Mouse (Mus musculus): ENCODE results near the gene Serpine1. TPM values are rescaled to one million over a fixed set of nuclear protein-coding genes. Genes with fewer than 3 reads are reported as not detected.

The Serpine1 gene
- polyA plus RNA-seq, 1 experiment from 2014 or later: 0.23 TPM

DNA sequence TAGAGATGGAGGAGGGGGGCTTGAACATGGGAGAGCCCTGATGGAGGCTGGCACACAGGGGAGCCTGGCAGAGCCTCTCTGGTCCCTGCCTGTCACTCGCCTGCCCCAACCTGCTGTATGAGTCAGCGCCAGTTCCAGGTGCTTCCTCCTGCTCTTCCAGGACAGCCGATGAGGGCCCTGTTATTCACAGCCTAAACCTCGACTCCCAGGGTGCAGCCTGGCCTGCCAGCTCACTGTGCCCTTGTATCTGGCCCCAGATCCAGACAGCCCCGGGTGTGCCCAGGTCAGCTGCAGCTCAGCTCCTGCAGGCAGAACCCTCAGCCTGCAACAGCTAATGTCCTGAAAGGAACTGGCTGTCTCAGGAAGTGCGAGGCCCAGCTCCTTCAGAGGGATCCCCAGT lies 19.5 kb upstream of the Serpine1 start:
- no peaks in the 10 kb centered on the region for H3K27me3 ChIP-seq
- H3K27ac ChIP-seq (replicated peaks): no peak overlapping the region
- 0 out of 2 replicates have a peak, but pooled peaks cover 5% of the 10 kb centered on the region for H3K9me3 ChIP-seq
- no peak for ATAC-seq (ENCODE audit: low FRiP score, low read depth)
- no peak overlapping the region for H3K4me3 ChIP-seq
- H3K9ac ChIP-seq (replicated peaks): no peak overlapping the region; the same call in 1 of the 2 replicates
- 67% methylated on average over 6 of the region's 6 CpGs for WGBS
- H3K4me1 ChIP-seq: no peaks in the 10 kb centered on the region
- H3K4me2 ChIP-seq (replicated peaks): no peak overlapping the region
- no peaks in the 10 kb centered on the region for H3K36me3 ChIP-seq

DNA sequence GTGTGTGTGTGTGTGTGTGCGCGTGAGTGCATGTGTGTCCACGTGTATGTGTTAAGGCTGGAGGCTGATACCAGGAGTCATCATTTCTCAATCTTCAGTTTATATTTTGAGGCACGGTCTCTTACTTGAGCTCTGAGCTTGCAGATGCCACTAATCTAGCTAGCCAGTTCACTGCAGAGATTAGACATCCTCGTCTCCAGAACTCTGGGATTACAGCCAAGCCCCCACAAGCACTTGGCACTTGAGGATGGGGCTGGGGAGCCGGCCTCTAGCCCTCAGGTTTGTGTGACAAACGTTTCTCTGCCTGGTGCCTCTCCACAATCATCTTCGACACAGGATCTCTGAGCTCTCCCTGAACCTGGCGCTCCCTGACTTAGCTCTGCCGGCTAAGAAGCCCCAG lies 18.8 kb upstream of the Serpine1 start:
- no peak overlapping the region for H3K27ac ChIP-seq (replicated peaks)
- H3K36me3 ChIP-seq: no peaks in the 10 kb centered on the region
- H3K9ac ChIP-seq (replicated peaks): no peak overlapping the region
- no peak for ATAC-seq (ENCODE audit: low FRiP score, low read depth)
- H3K4me3 ChIP-seq: no peak overlapping the region
- H3K4me1 ChIP-seq: no peaks in the 10 kb centered on the region
- no peak overlapping the region for H3K4me2 ChIP-seq (replicated peaks)
- H3K9me3 ChIP-seq: 0 out of 2 replicates have a peak, but pooled peaks cover 5% of the 10 kb centered on the region
- WGBS: 76% methylated on average over 10 of the region's 10 CpGs
- H3K27me3 ChIP-seq: no peaks in the 10 kb centered on the region

DNA sequence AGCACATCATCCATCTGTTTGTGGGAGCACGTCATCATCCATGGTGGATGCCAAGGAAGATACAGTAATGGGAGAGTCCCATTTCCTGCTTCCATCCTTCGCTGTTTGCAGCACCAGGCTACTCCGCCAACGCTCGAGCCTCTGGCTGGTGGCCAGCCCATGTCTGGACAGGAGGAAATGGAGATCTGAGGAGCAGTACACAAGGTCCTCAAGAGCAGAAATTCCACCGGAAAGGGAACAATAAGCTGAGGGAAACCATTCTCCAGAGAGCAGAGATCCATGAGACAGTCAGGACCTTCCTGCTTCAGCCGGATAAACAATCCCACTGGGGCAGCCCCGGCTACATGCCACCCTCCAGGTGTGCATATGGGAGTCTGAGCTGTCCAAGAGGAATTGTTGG lies 15.3 kb upstream of the Serpine1 start:
- 91% methylated on average over 8 of the region's 8 CpGs for WGBS
- Histone ChIP-seq H3K9ac (replicated peaks) (no peak overlapping the region), H3K27ac (replicated peaks) (no peak overlapping the region), H3K9me3 (0 out of 2 replicates have a peak, but pooled peaks cover 5% of the 10 kb centered on the region), H3K27me3 (no peaks in the 10 kb centered on the region), H3K4me1 (no peaks in the 10 kb centered on the region), H3K36me3 (no peaks in the 10 kb centered on the region), H3K4me2 (replicated peaks) (no peak overlapping the region), H3K4me3 (no peak overlapping the region)
- no peak for ATAC-seq (ENCODE audit: low FRiP score, low read depth)

DNA sequence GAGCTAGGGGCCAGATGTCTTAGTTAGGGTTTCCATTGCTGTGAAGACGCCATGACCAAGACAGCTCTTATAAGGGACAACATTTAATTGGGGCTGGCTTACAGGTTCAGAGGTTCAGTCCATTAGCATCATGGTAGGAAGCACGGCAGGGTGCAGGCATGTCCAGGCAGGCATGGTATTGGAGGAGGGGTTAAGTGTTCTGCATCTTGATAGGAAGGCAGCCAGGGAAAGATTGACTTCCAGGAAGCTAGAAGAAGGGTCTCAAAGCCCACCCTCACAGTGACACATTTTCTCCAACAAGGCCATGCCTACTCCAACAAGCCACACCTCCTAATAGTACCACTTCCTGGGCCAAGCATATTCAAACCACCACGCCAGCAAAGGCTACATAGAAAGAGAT lies 13.7 kb upstream of the Serpine1 start:
- ATAC-seq (ENCODE audit: low FRiP score, low read depth): no peak
- Histone ChIP-seq H3K27me3 (no peaks in the 10 kb centered on the region), H3K4me1 (no peaks in the 10 kb centered on the region), H3K36me3 (no peaks in the 10 kb centered on the region), H3K9me3 (0 out of 2 replicates have a peak, but pooled peaks cover 5% of the 10 kb centered on the region), H3K4me2 (replicated peaks) (no peak overlapping the region), H3K4me3 (no peak overlapping the region), H3K9ac (replicated peaks) (no peak overlapping the region), H3K27ac (replicated peaks) (no peak overlapping the region)
- 83% methylated on average over 3 of the region's 3 CpGs for WGBS

DNA sequence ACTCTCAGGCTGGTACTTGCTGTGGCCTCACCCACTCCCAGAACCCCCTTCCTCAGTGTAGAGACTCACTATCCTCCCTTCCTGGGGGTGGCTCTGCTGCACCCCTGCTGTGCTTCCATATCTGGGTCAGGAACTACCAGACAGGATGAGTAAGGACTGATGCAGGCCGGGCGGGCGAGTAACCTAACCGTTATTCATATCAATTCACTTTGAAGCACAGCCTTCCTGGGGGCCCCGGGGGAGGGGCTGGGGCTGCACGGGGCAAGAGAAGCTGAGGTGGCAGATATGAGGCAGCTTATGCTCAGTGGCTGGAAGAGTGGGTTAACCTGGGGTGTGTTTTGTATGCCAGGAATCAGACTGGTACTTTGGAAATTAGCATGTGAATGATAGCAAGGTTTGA lies 13.0 kb upstream of the Serpine1 start:
- 88% methylated on average over 6 of the region's 6 CpGs for WGBS
- Histone ChIP-seq H3K27me3 (no peaks in the 10 kb centered on the region), H3K36me3 (no peaks in the 10 kb centered on the region), H3K4me3 (no peak overlapping the region), H3K4me2 (replicated peaks) (no peak overlapping the region), H3K9ac (replicated peaks) (no peak overlapping the region), H3K9me3 (0 out of 2 replicates have a peak, but pooled peaks cover 5% of the 10 kb centered on the region), H3K27ac (replicated peaks) (no peak overlapping the region), H3K4me1 (no peaks in the 10 kb centered on the region)
- ATAC-seq (ENCODE audit: low FRiP score, low read depth): no peak

DNA sequence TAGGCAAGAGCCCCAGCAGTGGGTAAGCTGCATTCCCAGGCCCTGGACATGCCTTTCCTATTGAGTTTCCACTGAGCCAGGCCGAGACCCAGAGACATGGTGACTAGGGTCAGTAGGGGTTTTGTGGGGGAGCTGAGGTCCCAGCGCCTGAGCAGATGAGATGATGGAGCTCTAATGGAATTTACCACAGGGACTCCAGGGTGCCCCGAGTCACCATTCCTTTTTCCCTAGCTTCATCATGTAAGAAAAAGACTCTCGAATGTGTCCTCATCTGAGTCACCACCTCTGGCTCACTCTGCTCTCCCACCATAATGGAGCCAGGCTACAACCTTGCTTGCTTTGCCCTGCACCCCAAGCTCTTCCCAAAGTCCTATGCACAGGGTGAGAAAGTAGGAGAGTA lies 11.0 kb upstream of the Serpine1 start:
- Histone ChIP-seq H3K9me3 (0 out of 2 replicates have a peak, but pooled peaks cover 5% of the 10 kb centered on the region), H3K9ac (replicated peaks) (no peak overlapping the region), H3K4me3 (no peak overlapping the region), H3K36me3 (no peaks in the 10 kb centered on the region), H3K4me1 (no peaks in the 10 kb centered on the region), H3K4me2 (replicated peaks) (no peak overlapping the region), H3K27me3 (no peaks in the 10 kb centered on the region), H3K27ac (replicated peaks) (no peak overlapping the region)
- ATAC-seq (ENCODE audit: low FRiP score, low read depth): no peak
- WGBS: 92% methylated on average over 4 of the region's 4 CpGs

DNA sequence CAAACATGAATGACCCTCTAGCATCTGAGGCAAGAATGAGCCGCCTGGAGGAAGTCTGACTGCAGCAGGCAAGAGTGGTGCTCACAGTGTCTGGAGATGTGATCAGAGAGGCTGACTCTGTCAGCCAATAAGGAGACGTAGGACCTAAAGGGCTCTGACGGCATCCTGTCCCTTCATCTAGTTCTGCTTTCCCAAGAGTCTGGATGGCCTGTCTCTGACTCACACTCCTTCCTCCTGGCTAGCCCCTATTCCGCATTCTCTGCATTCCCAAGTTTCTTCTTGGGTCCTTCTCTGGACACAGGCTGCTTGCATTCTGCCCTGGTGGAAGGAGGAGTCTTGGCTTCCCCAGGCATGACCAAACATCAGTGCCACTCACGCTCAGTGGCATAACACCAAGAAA lies 7.8 kb upstream of the Serpine1 start:
- no peak overlapping the region for H3K9ac ChIP-seq (replicated peaks)
- no peaks in the 10 kb centered on the region for H3K36me3 ChIP-seq
- 78% methylated on average over 5 of the region's 5 CpGs for WGBS

DNA sequence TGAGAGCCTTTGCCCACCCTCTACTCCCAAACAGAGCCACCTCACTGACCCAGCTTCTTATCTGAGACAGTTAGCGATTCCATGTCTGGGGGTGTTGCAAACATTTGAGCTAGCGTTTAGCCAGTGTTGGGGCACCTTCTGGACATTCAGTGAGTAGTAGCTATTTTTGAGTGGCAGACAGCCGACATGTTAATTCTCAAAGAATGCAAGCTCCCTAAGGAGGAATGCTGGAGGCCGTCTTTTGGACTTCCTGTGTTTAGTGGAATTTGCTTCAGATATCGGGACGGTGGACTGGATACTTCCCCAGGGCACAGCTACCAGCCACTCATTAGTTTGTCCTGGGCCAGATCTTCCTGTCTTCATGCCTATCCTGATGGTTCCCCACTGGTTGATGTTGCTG lies 6.5 kb upstream of the Serpine1 start:
- H3K9ac ChIP-seq (replicated peaks): no peak overlapping the region
- no peak overlapping the region for H3K4me2 ChIP-seq (replicated peaks)
- no peaks in the 10 kb centered on the region for H3K27me3 ChIP-seq
- H3K27ac ChIP-seq (replicated peaks): no peak overlapping the region
- WGBS: 76% methylated on average over 6 of the region's 6 CpGs
- H3K4me1 ChIP-seq: peaks cover 4% of the 10 kb centered on the region; the same call in 1 of the 2 replicates
- H3K36me3 ChIP-seq: no peaks in the 10 kb centered on the region
- ATAC-seq (ENCODE audit: low FRiP score, low read depth): no peak
- H3K4me3 ChIP-seq: no peak overlapping the region
- H3K9me3 ChIP-seq: no peaks in the 10 kb centered on the region

More for the DNA sequence above, 7.8 kb upstream of the Serpine1 start:
- no peak for ATAC-seq (ENCODE audit: low FRiP score, low read depth)
- no peak overlapping the region for H3K4me3 ChIP-seq
- no peak overlapping the region for H3K27ac ChIP-seq (replicated peaks)
- no peaks in the 10 kb centered on the region for H3K9me3 ChIP-seq
- no peaks in the 10 kb centered on the region for H3K27me3 ChIP-seq
- no peak overlapping the region for H3K4me2 ChIP-seq (replicated peaks)
- no peaks in the 10 kb centered on the region for H3K4me1 ChIP-seq

DNA sequence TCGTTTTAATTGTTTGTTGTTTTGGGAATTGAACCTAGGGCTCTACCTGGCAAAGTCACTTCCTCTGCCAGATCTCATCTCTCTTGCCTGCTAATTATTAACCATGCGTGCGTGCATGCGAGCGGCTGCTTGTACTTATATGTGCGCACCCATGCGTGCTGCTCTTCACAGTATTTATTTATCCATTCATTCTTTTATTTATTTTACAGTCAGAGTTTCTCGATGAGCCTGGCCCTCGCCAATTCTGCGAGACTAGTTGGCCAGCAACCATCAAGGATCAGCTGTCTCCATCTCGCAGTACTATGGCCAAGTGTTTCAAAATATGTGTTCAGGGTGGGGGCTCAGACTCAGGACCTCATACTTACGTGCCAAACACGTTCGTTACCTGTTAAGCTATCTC lies 6.0 kb upstream of the Serpine1 start:
- ATAC-seq (ENCODE audit: low FRiP score, low read depth): no peak
- WGBS: 84% methylated on average over 14 of the region's 14 CpGs
- no peak overlapping the region for H3K9ac ChIP-seq (replicated peaks)
- no peak overlapping the region for H3K27ac ChIP-seq (replicated peaks)
- no peaks in the 10 kb centered on the region for H3K9me3 ChIP-seq
- H3K36me3 ChIP-seq: no peaks in the 10 kb centered on the region
- no peak overlapping the region for H3K4me3 ChIP-seq
- H3K4me2 ChIP-seq (replicated peaks): no peak overlapping the region
- H3K27me3 ChIP-seq: 0 out of 2 replicates have a peak, but pooled peaks cover 2% of the 10 kb centered on the region
- H3K4me1 ChIP-seq: peaks cover 4% of the 10 kb centered on the region; the same call in 1 of the 2 replicates

- H3K27ac ChIP-seq (replicated peaks): no peak overlapping the region
- H3K4me2 ChIP-seq (replicated peaks): no peak overlapping the region
- H3K4me3 ChIP-seq: no peak overlapping the region
- no peaks in the 10 kb centered on the region for H3K9me3 ChIP-seq
- H3K27me3 ChIP-seq: peaks cover 9% of the 10 kb centered on the region; the same call in 1 of the 2 replicates
- WGBS: 93% methylated on average over 7 of the region's 7 CpGs
- H3K36me3 ChIP-seq: no peaks in the 10 kb centered on the region
- no peak overlapping the region for H3K9ac ChIP-seq (replicated peaks)
- H3K4me1 ChIP-seq: peaks cover 8% of the 10 kb centered on the region; the same call in 1 of the 2 replicates
- ATAC-seq (ENCODE audit: low FRiP score, low read depth): no peak
Observed at GRCm38 (mm10) chr5:137077187-137077586, 5.1 kb upstream of the Serpine1 start.

- Histone ChIP-seq H3K27ac (replicated peaks) (no peak overlapping the region), H3K36me3 (no peaks in the 10 kb centered on the region), H3K9ac (replicated peaks) (no peak overlapping the region), H3K9me3 (no peaks in the 10 kb centered on the region), H3K27me3 (peaks cover 9% of the 10 kb centered on the region; the same call in 1 of the 2 replicates), H3K4me1 (peaks cover 9% of the 10 kb centered on the region; the same call in 1 of the 2 replicates), H3K4me3 (no peak overlapping the region), H3K4me2 (replicated peaks) (no peak overlapping the region)
- 42% methylated on average over 12 of the region's 12 CpGs for WGBS
- no peak for ATAC-seq (ENCODE audit: low FRiP score, low read depth)
Observed at GRCm38 (mm10) chr5:137076191-137076930, 4.3 kb upstream of the Serpine1 start.

- no peak overlapping the region for H3K4me2 ChIP-seq (replicated peaks)
- H3K36me3 ChIP-seq: no peaks in the 10 kb centered on the region
- H3K4me1 ChIP-seq: peaks cover 9% of the 10 kb centered on the region; the same call in 1 of the 2 replicates
- WGBS: 75% methylated on average over 6 of the region's 6 CpGs
- H3K27ac ChIP-seq (replicated peaks): no peak overlapping the region
- no peak overlapping the region for H3K9ac ChIP-seq (replicated peaks)
- ATAC-seq (ENCODE audit: low FRiP score, low read depth): no peak
- peaks cover 16% of the 10 kb centered on the region; the same call in 1 of the 2 replicates for H3K27me3 ChIP-seq
- H3K4me3 ChIP-seq: no peak overlapping the region
- H3K9me3 ChIP-seq: no peaks in the 10 kb centered on the region
Observed at GRCm38 (mm10) chr5:137075726-137076125, 3.7 kb upstream of the Serpine1 start.

Measured in midbrain, embryonic 12.5 days (tissue).